ENCODE assay signal across 8 mouse cellular contexts in genomic region chr5:136171363-136172341, GRCm38 (mm10). TPM values are rescaled to one million over a fixed set of nuclear protein-coding genes. Genes with fewer than 3 reads are reported as not detected.
A peak's percentile ranks its signal among the peaks of the same experiment; 100 is the strongest.
DNase-seq lines count a peak whose midpoint lies in the region; ATAC-seq lines count a peak whose summit lies in the region.

No protein-coding gene starts in this region.

- H3K4me2 ChIP-seq in heart, embryonic 16.5 days (ENCODE audit: low read depth, low read length): peak overlapping the region; percentile 98

- H3K36me3 ChIP-seq in heart, embryonic 16.5 days (ENCODE audit: control insufficient read depth, insufficient read depth): no peaks in the 10 kb centered on the region; the same call in 1 of the 2 replicates
- H3K36me3 ChIP-seq in midbrain, embryonic 10.5 days: peaks cover 13% of the 10 kb centered on the region; the same call in 1 of the 2 replicates

- no peak for DNase-seq in heart, postnatal 4 days
- DNase-seq in ES-CJ7 (ENCODE audit: low read depth, low spot score): peak; percentile 19
- peak; percentile 82 for DNase-seq in fibroblast of lung, adult 2 months (ENCODE audit: low read depth)
- DNase-seq in kidney, postnatal 14 days: peak; percentile 12
- no peak for DNase-seq in midbrain, embryonic 10.5 days (ENCODE audit: low spot score)
- peak; percentile 44 to 53 for DNase-seq in thymus, postnatal 36 days
- no peak for DNase-seq in left cerebral cortex, adult 8-10 months (ENCODE audit: low spot score in 2 of 2)

- H3K4me3 ChIP-seq in heart, embryonic 16.5 days (ENCODE audit: low read length): peak overlapping the region; percentile 68
- peak overlapping the region; percentile 74 for H3K4me3 ChIP-seq in midbrain, embryonic 10.5 days

- 28% methylated on average over 17 of the region's 17 CpGs for WGBS in heart, embryonic 16.5 days
- WGBS in midbrain, embryonic 10.5 days: 44% methylated on average over 17 of the region's 17 CpGs

- no peak; the same call in 1 of the 2 replicates for ATAC-seq in heart, embryonic 16.5 days (replicated peaks; ENCODE audit: extremely low read depth, insufficient read depth, low FRiP score)

- H3K27ac ChIP-seq in heart, embryonic 16.5 days (ENCODE audit: low read length): peak overlapping the region; percentile 75
- peak overlapping the region; percentile 87; the same call in 1 of the 2 replicates for H3K27ac ChIP-seq in midbrain, embryonic 10.5 days (replicated peaks)

- H3K4me1 ChIP-seq in heart, embryonic 16.5 days (ENCODE audit: control insufficient read depth, insufficient read depth, low read length): peaks cover 14% of the 10 kb centered on the region; the same call in 1 of the 2 replicates
- peaks cover 22% of the 10 kb centered on the region for H3K4me1 ChIP-seq in midbrain, embryonic 10.5 days

- peaks cover 2% of the 10 kb centered on the region; the same call in 1 of the 2 replicates for H3K9me3 ChIP-seq in heart, embryonic 16.5 days (replicated peaks; ENCODE audit: control insufficient read depth, low read length)
- peaks cover 7% of the 10 kb centered on the region; the same call in 1 of the 2 replicates for H3K9me3 ChIP-seq in midbrain, embryonic 10.5 days (replicated peaks)

- no peaks in the 10 kb centered on the region for H3K27me3 ChIP-seq in heart, embryonic 16.5 days (ENCODE audit: control insufficient read depth, insufficient read depth, low read length)
- peaks cover 14% of the 10 kb centered on the region for H3K27me3 ChIP-seq in midbrain, embryonic 10.5 days (ENCODE audit: low read depth, poor library complexity, severe bottlenecking)

- H3K9ac ChIP-seq in heart, embryonic 16.5 days (ENCODE audit: low read length): peak overlapping the region; percentile 72

RNA-seq across cellular contexts. Expression of gene Orai2, which starts 1.1 kb away (rescaled TPM):
- polyA plus RNA-seq in heart, embryonic 16.5 days (2015; fragmentation: Nextera tagmentation; extraction: Ambion mirVana): 3.6 and 4.3 TPM in 2 replicates
- total RNA-seq in heart, postnatal 4 days (2021): 1 to 10 TPM; 2.0 to 3.3 TPM
- polyA plus RNA-seq in midbrain, embryonic 10.5 days (2016; fragmentation: Nextera tagmentation; extraction: Ambion mirVana): 8.0 and 10.8 TPM in 2 replicates
- 10 to 100 TPM; 46.5 to 53.3 (median 49.2) TPM for total RNA-seq in left cerebral cortex, adult 8-10 months (2022)

RNA-seq across cellular contexts. Expression of gene Prkrip1, which starts 27.1 kb away (rescaled TPM):
- polyA plus RNA-seq in heart, embryonic 16.5 days (2015; fragmentation: Nextera tagmentation; extraction: Ambion mirVana): 34.4 and 37.7 TPM in 2 replicates
- total RNA-seq in heart, postnatal 4 days (2021): 10 to 100 TPM; 27.9 to 32.6 TPM
- 67.7 and 72.9 TPM in 2 replicates for polyA plus RNA-seq in midbrain, embryonic 10.5 days (2016; fragmentation: Nextera tagmentation; extraction: Ambion mirVana)
- 10 to 100 TPM; 25.2 to 36.0 (median 26.9) TPM for total RNA-seq in left cerebral cortex, adult 8-10 months (2022)

RNA-seq across cellular contexts. Expression of gene Alkbh4, which starts 35.7 kb away (rescaled TPM):
- polyA plus RNA-seq in heart, embryonic 16.5 days (2015; fragmentation: Nextera tagmentation; extraction: Ambion mirVana): 12.5 and 13.0 TPM in 2 replicates
- total RNA-seq in heart, postnatal 4 days (2021): 1 to 10 TPM; 6.5 to 7.4 TPM
- polyA plus RNA-seq in midbrain, embryonic 10.5 days (2016; fragmentation: Nextera tagmentation; extraction: Ambion mirVana): 27.1 and 27.5 TPM in 2 replicates
- total RNA-seq in left cerebral cortex, adult 8-10 months (2022): 10 to 100 TPM in 2 of 4 experiments, 1 to 10 TPM in 2; 8.5 to 12.2 (median 9.9) TPM

RNA-seq across cellular contexts. Expression of gene Lrwd1, which starts 35.8 kb away (rescaled TPM):
- polyA plus RNA-seq in heart, embryonic 16.5 days (2015; fragmentation: Nextera tagmentation; extraction: Ambion mirVana): 21.7 and 23.6 TPM in 2 replicates
- total RNA-seq in heart, postnatal 4 days (2021): 1 to 10 TPM; 7.9 to 9.5 TPM
- 56.9 and 59.0 TPM in 2 replicates for polyA plus RNA-seq in midbrain, embryonic 10.5 days (2016; fragmentation: Nextera tagmentation; extraction: Ambion mirVana)
- 10 to 100 TPM; 11.6 to 14.9 (median 13.4) TPM for total RNA-seq in left cerebral cortex, adult 8-10 months (2022)

RNA-seq across cellular contexts. Expression of gene Polr2j, which starts 55.2 kb away (rescaled TPM):
- polyA plus RNA-seq in heart, embryonic 16.5 days (2015; fragmentation: Nextera tagmentation; extraction: Ambion mirVana): 139 and 151 TPM in 2 replicates
- 10 to 100 TPM; 63.4 to 67.3 TPM for total RNA-seq in heart, postnatal 4 days (2021)
- polyA plus RNA-seq in midbrain, embryonic 10.5 days (2016; fragmentation: Nextera tagmentation; extraction: Ambion mirVana): 286 and 311 TPM in 2 replicates
- 10 to 100 TPM; 66.2 to 83.2 (median 70.9) TPM for total RNA-seq in left cerebral cortex, adult 8-10 months (2022)

Comparison
In these comparisons a context has a peak if more than half of its experiments do, and no peak if none do; other contexts are left out.
1. DNase-seq: peak in ES-CJ7 (single experiment), fibroblast of lung, adult 2 months (single experiment), kidney, postnatal 14 days (single experiment) and thymus, postnatal 36 days (2 of 2); none in heart, postnatal 4 days (single experiment), midbrain, embryonic 10.5 days (single experiment) and left cerebral cortex, adult 8-10 months (0 of 2).
2. RNA of gene Orai2, which starts 1.1 kb away (total RNA-seq): 46.5 to 53.3 TPM in left cerebral cortex, adult 8-10 months; 2.0 to 3.3 TPM in heart, postnatal 4 days; every median in the first group is over 10 times any median in the second.